Mouse (Mus musculus): ENCODE results near the gene Ugdh.
A peak's percentile ranks its signal among the peaks of the same experiment; 100 is the strongest.
"Not testable (repeated sequence)": the region's sequence is repeated elsewhere in the genome, so short reads cannot be mapped to it uniquely, and the experiment has no call there.

Gene Ugdh

DNA sequence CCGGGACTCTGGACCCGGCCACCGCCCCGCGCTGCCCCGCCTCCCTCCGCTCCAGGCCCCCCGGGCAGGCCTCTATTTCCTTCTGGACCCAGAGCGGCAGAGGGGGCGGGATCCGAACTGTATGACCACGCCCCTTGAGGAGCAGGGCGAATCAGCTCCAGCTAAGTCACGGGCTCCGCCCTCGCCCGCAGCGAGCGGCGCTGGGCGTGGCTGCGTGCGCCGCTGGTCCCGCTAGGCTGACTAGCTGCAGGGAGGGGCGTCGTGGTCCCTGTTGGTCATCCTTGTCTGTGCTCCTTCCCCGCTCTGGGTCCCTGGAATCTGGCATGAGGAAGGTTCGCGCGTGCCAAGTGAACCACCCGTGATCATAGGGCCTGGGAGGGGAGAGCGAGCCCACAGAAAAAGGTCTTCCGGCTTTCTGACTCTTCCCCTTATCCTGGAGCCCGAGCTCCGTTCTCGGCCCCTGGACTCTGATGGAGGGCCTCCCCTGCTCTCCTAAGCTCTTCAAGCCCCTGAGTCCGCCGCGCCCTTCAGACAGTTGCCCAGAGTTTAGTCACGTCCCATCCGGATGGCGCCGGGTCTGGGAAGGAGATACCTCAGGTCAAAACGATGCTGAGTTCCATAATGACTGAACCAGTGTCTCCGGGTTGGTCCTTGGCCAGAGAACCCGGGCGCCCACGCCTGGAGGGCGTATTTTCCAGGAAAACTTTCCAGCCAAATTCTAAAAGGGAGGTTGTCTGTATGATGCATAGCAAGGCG, at the start of gene Ugdh:
Gene Ugdh (minus strand): TSS at position 144 of the 756 bp plus-strand sequence.
- peak; percentile 94 to 96 for DNase-seq (ENCODE audit: low spot score in 2 of 2)

DNA sequence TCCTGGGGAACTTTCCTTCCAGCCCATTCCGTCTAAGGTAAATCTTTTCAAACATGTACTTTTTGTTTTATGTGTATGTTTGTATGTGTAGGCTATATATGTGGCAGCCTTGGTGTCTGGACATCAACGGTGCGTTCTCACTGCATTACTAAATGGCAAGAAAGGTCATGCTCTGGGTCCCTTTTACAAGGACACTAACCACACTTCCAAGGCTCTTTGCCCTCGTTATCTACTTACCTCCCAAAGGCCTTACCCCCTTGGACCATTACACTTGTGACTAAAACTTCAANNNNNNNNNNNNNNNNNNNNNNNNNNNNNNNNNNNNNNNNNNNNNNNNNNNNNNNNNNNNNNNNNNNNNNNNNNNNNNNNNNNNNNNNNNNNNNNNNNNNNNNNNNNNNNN, 47.2 kb upstream of the Ugdh start:
- DNase-seq (ENCODE audit: low spot score in 2 of 2) = no peak

DNA sequence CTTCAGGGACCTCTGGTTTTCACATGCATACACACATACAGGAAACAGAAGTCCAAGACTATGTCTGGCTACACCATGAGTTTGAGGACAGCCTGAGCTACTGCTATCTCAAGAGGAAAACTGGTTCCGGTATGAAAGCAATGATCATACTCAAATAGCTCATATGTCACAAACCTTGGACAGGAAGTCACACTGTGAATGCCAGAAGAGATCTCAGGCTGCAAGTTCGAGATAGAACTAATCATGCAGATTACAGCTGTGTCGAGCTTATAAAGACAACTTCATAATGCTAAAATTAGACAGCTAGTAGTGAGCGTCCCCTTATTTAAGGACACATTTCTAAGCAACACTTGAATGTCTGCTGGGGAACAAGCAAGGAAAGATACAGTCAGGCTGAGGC, 44.8 kb upstream of the Ugdh start:
- DNase-seq (ENCODE audit: low spot score in 2 of 2) = no peak

DNA sequence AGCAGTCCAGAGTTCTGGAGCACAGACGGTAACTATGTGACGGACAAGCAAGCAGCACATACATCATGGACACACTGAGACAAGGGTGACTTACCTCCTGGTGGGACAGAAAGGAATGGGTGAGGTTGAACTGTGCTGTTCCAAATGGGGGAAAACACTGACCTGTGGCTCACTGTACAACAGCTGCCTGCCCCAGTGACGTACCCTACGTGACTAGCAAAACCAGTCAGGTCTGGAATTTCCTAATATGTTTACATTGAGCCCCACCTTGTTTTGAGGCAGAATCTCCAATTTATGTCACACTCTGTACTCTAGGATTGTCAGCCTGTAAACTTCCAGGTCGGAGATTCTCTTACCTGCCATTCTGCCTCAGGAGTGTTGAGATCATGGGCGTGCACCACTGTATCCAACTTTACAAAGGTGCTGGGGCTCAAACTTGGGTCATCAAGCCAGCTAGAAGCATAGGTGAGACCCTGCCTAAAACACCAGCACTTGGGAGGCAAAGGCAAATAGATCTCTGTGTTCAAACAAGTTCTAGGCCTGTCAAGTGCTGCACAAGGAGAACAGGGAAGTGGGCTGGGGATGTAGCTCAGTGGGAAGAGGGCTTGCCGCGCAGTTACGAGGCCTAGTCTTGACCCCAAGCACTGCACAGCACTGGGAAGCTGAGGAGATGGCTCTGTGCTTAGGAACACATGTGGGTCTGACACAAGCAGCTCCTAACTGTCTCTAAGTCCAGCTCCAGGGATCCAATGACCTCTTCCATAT, 44.1 kb upstream of the Ugdh start:
- no peak for DNase-seq (ENCODE audit: low spot score in 2 of 2)

DNA sequence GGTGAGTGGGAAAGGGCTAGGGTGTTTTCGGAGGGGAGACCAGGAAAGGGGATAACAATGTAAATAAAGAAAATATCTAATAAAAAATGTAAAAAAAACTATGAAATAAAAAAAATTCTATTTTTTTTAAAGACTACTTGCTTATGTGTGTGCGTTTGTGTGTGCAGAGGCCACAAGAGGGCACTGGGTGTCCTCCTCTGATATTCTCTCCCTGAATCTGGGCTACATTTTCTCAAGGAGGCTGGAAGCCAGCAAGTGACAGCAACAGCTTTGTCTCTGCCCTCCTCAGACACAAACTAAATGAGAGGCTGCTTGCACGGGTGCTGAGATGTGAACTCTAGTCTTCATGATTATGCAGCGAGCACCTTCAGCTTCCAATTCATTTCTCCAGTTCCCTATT, 42.5 kb upstream of the Ugdh start:
- no peak for DNase-seq (ENCODE audit: low spot score in 2 of 2)

DNA sequence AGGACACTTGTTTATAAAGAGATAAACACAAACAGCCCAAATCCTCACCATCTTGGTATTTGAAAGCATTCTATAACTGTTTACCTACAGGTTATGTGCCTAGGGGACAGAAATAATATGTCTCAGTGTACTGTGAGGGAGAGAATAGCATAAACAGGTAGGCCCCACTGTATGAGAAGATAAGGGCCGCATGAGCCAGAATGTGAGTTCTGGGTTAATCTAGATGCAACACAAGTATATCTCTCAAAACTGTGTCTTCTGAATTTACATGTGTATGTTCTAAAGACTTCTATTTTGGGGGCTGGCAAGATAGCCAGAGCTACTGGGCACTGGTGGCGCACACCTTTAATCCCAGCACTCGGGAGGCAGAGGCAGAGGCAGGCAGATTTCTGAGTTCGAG, 41.0 kb upstream of the Ugdh start:
- DNase-seq (ENCODE audit: low spot score in 2 of 2) = not testable (repeated sequence)

DNA sequence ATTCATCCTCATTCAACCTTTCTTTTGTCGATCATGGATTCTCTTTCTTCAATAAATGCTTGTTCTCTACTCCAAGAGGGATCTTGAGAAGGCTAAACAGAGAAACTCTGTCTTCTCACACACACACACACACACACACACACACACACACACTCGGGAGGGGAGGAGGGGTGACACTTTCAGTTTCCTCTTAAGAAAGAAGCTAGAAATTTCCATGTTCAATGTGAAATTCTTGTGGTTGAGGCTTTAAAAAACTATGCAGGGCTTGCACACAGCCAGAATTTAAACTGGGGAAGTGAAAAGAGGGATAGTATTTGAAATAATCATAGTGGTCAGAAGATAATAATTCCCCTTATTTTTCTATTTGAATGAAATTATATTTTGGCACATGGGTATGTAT, 40.1 kb upstream of the Ugdh start:
- no peak for DNase-seq (ENCODE audit: low spot score in 2 of 2)

DNA sequence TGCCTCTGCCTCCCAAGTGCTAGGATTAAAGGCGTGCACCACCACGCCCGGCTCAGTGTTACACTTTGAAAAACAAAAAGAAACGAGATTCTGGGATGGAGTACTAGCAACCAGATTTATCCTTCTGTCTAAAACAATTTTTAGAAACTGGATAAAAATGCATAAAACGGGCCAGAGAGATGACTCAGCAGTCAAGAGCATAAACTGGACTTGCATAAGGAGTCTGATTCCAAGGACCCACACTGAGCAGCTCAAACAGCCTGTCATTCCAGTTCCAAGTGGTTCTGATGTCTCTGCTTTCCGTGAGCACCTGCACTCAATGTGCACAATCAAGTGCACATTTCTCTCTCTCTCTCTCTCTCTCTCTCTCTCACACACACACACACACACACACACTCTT, 34.0 kb upstream of the Ugdh start:
- DNase-seq (ENCODE audit: low spot score in 2 of 2) = peak; percentile 19

DNA sequence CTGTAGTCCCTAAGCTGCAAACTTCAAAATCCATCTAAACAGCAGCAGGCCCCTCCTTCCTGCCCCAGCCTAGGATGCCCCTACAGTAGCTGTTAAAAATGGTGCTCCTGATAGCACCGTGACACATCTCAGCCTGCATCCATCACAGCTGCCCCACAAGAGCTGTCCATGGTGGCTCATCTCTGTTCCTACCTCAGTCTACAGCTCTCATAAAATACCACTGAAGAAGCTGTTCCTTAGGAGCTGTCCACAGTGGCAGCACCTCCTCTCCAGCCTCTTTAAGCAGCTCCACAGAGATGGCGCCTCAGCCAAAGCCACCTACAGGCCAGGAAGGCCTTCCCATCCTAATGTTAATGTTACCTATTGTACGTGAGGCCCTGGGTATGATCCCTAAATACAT, 31.2 kb upstream of the Ugdh start:
- DNase-seq (ENCODE audit: low spot score in 2 of 2) = no peak

DNA sequence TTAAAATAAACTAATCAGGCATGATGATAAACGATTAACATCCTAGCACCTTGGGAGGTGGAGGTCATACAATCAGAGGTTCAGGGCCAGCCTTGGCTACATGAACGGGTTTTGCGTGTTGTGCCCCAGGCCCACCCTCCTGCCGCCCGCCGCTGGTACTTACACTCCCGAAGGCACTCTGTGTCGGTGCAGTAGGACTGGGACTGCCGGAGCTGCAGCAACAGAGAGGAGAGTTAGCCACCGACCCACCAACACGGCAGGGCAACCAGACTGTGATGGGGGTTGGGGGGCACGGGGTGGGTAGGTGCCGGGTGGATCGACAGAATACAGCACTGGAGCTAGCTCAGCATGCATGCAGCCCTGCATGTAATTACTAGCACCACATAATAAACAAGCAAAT, 24.6 kb upstream of the Ugdh start:
- DNase-seq (ENCODE audit: low spot score in 2 of 2) = no peak

DNA sequence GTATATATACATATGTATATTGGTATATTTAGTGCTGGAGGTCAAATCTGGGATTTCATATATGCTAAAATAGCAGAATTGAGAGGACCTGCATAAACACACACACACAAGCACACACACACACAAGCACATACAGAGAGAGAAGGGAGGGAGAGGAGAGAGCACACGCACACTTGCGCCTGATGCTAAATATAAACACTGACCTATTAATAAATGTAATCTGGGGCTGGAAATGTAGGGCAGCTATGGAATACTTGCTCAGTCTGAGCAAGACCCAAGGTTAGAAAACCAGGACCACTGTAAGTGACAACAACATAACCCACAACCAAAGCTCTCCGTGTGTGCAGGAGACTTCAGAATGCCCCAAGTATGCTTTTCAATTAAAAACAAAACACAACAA, 23.7 kb upstream of the Ugdh start:
- no peak for DNase-seq (ENCODE audit: low spot score in 2 of 2)

DNA sequence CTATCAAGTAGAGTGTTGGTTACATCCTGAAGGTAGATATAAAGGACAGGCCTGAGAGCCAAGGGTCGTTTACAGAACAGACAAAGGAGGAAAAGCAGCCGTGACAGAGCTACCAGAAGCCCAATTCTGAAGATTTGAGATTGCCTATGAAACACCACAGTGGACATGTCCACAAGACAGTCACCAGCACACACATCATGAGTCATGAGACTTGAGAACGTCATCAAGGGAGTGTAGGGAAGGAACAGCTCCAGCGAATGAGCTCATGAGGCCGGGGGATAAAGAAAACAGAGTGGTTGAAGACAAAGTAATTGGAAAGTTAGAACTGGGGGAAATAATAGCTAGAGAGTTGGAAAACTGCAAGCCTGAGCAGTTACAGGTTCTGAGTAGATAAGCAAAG, 22.1 kb upstream of the Ugdh start:
- DNase-seq (ENCODE audit: low spot score in 2 of 2) = no peak

DNA sequence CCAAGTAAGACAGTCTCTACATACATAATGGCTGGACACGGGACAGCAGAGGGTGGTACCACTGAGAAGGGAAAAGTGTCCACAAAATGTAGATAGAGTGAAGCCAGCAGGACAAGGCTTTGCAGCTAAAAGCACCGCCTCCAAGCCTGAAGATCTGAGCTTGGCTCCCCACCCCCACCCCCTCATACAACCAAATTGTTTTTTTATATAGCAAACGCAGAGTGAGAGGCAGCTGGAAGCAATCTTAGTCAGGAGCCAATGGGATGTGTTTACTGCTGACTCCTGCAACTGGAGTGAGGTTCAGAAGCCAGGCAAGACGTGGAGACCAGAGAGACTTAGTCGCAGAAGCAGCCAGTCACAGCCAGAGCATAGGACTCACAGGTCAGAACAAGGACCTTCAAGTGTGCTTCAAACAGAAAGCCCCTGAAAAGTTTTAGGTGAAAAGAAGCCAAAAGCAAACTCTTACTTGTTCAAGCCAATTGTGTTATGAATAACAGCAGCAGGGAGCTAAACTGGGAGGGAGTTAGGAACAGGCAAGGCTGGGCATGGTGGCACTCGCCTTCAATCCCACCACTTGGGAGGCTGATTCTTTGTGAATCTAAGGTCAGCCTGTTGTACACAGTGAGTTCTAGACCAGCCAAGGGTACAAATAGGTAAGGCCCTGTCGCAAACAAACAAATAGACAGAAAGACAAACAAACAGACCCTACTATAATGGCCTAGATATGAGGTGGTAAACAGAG, 21.5 kb upstream of the Ugdh start:
- no peak for DNase-seq (ENCODE audit: low spot score in 2 of 2)

DNA sequence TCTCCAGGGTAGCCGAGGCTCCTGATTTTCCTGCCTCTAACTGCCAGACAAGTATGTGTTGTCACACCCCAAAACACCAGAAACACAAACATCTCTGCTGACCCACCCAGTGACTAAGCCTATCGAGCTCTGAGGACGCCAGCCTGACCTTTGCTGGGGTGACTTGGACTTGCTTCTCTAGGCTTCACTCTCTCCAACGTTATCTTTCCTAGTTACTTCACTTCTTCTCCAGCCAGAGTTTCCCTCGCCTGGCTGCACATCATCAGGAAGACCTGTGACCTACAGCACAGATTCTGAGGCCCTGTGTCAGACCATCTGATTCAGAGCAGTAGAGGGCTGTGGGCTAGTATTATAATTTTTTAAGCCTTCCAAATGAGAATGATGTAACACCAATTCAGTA, 19.0 kb upstream of the Ugdh start:
- DNase-seq (ENCODE audit: low spot score in 2 of 2) = no peak

DNA sequence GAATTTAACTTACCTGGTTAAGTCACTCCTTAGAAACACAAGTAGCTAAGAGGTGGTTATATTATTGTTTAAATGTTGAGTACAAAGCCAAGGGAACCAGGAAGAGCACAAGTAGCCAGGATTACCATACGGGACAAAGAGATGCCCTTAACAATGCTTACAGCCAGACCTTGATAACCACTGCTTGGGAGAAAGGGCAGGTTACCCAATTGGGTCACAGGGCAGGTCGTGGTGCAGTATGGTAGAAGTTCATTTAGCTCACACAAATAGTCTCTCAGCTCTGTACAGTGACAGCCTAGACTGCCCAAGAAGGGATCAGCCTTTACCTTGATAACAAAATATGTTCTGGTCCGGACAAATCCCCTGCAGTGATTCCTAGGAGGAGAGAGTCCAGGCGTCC, 13.2 kb upstream of the Ugdh start:
- no peak for DNase-seq (ENCODE audit: low spot score in 2 of 2)

DNA sequence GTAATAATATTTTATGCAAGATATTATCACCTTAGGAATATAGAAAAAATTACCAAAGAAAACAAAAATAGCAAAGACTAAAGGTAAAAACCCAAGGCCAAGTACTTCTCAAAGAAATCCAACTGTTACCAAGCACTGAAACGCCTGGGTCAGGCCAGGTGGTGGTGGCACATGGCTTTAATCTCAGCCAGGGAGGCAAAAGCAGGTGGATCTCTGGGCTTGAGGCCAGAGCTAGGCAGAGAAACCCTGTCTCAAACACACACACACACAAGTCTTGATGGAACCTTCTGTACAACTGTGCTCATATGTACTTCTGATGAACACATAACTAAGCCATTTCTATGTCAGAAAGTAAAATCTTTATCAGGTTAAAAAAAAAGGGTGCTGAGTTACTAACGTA, 12.1 kb upstream of the Ugdh start:
- no peak for DNase-seq (ENCODE audit: low spot score in 2 of 2)

DNA sequence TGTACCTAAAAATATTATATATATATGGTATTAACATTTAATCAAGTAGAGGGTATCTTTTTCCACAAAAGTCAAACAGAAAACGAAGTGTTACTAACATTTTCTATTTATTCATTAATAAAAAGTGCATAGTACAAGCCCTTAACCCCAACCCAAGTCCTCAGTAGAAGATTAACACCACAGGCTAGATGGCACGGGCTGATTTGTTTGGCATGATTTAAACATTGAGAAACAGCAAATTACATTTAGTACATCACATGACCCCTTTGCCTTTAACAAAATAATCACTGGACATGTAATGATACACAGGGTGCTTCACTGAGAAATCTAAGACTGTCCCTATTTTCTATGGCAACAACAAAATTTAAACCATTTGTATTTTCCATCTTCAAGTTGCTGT, 11.0 kb upstream of the Ugdh start:
- DNase-seq (ENCODE audit: low spot score in 2 of 2) = no peak

DNA sequence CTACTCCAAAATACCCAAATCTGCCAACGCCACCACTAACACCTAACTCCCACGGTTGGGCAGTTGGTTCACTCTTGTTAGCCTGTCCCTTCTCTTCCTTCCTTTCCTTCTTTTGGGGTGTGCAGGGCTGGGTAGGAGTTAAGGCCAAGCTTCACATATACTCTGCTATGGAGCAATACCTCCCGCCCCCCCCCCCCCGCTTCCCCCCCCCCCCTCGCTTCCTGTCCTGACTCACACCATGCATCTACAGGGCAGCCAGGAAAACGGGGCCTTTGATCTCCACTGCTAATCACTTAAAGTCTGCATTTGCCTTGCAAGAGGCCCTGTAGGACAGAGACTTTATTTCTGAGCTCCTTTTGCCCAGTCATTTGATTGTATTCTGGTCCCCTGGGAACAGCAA, 9.2 kb upstream of the Ugdh start:
- no peak for DNase-seq (ENCODE audit: low spot score in 2 of 2)

DNA sequence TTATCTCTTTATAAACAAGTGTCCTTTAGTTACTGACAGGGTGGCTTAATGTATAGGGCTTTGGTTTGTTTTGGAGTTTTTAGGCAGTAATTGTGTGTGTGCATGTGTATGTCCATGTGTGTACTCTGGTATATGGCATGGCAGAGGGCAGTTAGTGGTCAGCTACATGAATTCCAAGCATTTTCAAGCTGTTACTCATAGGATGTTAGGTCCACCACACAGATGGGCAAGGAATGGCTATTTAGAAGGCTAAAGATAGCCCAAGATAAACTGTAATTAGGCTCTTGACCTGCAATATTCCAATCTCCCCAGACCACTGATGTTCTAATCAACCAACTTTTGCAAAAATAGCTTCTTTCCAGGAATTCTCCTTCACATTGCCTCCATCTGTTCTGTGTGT, 2.3 kb upstream of the Ugdh start:
- no peak for DNase-seq (ENCODE audit: low spot score in 2 of 2)

DNA sequence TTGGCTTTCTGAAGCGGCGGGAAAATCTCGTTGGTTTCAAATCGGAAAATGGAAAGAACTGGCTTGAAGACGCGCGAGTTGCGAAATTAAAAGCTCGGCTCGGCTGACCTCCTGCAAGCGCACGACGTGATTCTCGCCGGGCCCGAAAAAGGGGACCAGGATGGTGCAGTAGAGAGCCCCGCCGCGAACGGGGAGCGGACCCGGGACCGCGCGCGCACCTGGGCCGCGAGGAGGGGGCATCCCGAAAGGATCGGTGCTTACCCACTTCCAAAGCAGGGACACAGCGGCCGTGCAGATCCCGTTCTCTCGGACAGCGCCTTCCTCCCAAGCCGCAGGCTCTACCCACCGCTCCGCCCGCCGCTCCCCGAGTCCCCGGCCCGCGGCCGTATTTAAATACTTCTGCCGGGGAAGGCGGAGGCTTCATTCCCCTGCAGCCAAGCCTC, 365 bp downstream of the Ugdh start:
- no peak for DNase-seq (ENCODE audit: low spot score in 2 of 2)

DNA sequence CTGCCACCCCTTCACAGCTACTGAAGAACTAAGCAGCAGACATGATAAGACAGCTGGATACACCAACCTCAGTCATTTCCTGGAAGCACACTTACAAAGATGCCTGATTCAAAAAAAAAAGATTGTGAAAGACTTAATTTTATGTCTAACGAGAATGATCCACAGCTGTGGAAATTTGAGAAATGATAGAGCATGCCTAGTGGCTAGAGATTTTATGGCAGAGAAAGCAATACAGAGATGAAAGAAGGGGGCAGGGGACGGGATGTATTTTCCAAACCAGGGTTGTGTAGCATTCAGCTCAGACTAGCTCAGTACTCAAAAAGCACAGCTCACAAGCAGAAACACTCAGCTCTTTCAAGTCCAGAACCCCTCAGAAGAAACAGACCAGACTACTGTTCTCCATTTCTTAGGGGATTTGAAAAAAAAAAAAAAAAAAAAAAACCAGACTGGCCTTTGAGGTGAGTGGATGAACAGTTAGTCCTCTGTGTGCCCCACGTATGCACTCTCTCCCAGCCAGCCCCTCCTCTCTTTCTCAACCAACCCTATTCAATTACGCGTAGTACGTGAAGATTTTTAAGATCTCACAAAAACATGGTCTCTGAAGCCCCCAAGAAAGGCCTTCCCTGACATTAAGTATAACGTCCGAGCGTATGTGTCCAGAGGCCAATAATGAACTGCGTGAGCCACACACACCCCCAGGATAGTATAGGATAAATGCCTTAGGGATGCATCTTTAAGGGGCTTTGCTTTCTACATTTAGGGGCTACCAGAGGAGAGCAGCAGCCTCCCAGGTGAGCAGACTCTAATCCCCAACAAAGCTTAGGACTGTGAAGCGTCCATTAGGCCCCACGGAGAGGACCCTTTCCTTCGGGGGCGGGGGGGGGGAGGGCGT, 1.0 kb downstream of the Ugdh start:
- peak in 1 of 2 experiments; percentile 30 for DNase-seq (ENCODE audit: low spot score in 2 of 2)

DNA sequence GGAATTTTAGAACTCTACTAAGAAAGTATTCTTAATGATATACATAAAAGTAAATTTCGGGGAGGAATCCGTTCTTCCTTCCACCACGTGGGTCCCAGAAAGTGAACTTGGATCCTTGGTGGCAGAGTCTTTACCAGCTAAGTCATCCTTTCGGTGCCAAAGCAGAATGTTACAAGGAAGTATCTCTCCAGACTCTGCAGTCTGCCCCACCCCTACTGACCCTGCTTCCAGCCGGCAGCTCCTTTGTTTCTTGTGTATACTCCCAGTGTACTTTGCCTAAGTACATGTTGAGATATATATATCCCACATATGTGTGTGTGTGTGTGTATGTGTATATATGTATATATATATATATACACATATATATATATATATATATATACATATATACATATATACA, 6.3 kb downstream of the Ugdh start:
- no peak for DNase-seq (ENCODE audit: low spot score in 2 of 2)

Data from right cerebral cortex, adult 2 months (tissue).